Mouse (Mus musculus): ENCODE results near the gene Slc1a6. TPM values are rescaled to one million over a fixed set of nuclear protein-coding genes. Genes with fewer than 3 reads are reported as not detected.

The Slc1a6 gene
- 1.2 and 2.2 TPM in 2 replicates for polyA plus RNA-seq (2015; fragmentation: Nextera tagmentation; extraction: Ambion mirVana)

DNA sequence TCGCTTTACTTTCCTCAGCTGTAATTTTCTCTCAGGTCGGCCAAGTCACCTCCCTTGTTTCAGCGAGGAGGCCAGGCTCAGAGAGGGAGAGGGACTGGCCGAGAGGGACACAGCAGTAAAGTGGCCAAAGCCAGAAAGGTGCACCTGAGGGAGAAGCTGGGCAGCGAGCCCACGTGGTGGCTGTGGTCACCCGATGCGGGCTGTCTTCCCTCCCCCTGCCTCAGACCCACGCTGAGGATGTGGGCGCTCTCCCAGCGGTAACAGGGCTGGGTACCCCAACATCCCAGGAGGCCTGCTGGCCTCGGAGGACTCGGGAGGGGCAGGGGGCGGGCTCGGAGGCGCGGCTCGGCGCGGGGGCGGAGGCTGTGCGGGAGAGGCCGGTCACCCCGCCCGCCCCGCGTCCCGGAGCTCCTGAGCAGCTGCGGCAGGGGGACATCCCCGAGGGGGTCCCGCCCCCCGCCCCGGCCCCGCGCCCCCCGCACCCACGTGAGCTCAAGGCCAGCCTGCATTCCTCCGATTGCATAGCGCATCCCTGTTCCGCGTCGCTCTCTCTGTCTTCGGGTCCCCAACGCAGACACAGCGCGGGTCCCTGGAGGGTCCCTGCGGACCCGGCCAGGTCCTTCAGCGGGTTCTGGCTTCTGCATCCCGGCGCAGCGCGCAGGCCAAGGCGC, at the start of gene Slc1a6:
TSS of gene Slc1a6 (plus strand) at position 516 of the 671 bp plus-strand sequence.
- Histone ChIP-seq H3K4me2 (peak within 1 kb of the TSS; percentile 96), H3K36me3 (ENCODE audit: poor library complexity, severe bottlenecking) (no peaks in the 10 kb centered on the region), H3K4me1 (peaks cover 12% of the 10 kb centered on the region; the same call in 1 of the 2 replicates), H3K27ac (no peak within 1 kb of the TSS), H3K9me3 (replicated peaks) (no peaks in the 10 kb centered on the region), H3K4me3 (peak within 1 kb of the TSS; percentile 57), H3K27me3 (no peaks in the 10 kb centered on the region), H3K9ac (peak within 1 kb of the TSS; percentile 78)
- peak; percentile 89 for ATAC-seq
- under 1% methylated on average over 25 of the region's 54 CpGs for WGBS

DNA sequence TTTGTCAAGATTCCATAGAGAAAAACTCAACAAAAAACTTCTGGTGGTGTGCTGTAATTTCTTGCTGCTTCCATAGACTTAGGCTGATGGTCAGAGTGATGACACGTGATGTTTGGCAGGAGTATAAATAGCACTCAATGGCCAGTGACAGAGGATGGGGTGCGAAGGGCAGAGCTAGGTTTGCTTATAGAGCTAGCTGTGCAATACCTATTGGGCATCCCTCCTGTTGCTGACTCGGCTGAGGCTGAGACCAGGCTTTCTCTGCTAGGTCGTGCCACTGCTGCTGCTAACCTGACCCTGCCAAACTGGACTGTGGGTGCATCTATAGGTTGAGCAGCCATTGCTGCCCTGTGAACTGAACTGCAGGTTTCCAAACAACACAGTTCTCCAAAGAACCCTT, 40.5 kb upstream of the Slc1a6 start:
- no peak overlapping the region for H3K4me3 ChIP-seq
- ATAC-seq: no peak
- no peaks in the 10 kb centered on the region for H3K4me1 ChIP-seq
- WGBS: 83% methylated on average over 4 of the region's 4 CpGs
- no peak overlapping the region for H3K27ac ChIP-seq
- no peaks in the 10 kb centered on the region for H3K36me3 ChIP-seq (ENCODE audit: poor library complexity, severe bottlenecking)
- no peaks in the 10 kb centered on the region for H3K9me3 ChIP-seq (replicated peaks)
- no peak overlapping the region for H3K4me2 ChIP-seq
- peaks cover 3% of the 10 kb centered on the region; the same call in 1 of the 2 replicates for H3K27me3 ChIP-seq
- no peak overlapping the region for H3K9ac ChIP-seq

DNA sequence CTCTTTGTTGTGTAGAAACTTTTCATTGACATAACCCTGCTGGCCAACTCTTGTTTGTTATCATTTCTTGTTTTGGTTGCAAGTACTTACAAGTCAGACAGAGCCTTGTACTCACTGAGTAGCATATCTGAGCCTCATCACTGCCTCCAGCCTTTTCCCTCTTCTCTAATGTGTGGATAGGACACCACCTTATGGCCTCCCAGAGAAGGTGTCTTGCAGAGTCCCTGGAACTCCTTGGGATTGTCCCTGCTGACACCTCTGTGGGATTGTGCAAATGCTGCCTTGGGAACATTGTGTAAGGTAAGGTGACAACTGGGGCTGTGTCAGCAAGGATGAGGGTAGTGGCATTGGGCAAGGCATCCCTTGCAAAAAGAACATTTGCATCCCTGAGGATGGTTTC, 36.6 kb upstream of the Slc1a6 start:
- Histone ChIP-seq H3K27ac (no peak overlapping the region), H3K4me3 (no peak overlapping the region), H3K36me3 (ENCODE audit: poor library complexity, severe bottlenecking) (no peaks in the 10 kb centered on the region), H3K4me2 (no peak overlapping the region), H3K4me1 (peaks cover 9% of the 10 kb centered on the region), H3K9ac (no peak overlapping the region), H3K27me3 (peaks cover 12% of the 10 kb centered on the region; the same call in 1 of the 2 replicates), H3K9me3 (replicated peaks) (no peaks in the 10 kb centered on the region)
- no peak for ATAC-seq

DNA sequence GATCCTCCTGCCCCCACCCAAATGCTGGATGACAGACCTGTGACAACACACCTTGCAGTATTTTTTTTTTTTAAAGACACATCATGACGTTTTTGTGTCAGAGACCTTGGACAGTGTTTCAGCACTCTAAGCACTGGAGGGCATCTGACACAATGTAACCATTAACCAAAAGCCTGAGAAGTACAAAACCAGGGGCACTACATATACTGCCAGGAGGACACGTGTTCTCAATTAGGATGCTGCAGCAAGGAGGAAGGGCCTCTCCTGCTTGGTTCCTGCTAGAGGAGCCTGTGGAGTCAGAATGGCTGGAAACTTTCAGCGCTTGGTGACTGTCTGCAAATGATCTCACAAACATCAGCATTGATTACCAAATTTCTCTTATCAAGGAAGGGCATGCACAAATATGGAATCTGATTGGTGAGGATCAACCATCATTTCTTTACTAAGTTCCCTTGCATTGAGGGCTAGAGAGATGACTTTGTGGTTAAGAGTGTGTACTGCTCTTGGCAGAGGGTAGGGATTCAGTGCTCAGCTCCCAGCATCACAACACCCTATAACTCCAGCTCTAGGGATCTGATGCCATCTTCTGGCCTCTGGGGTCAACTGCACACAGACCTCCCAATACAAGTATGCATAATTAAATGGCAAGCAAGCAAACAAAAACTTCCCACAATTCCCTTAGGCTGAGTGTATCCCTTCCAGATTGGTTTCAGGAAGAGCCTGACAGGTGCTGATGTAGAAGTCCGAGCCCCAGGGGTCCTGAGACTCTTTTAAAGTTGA, 34.7 kb upstream of the Slc1a6 start:
- H3K9me3 ChIP-seq (replicated peaks): no peaks in the 10 kb centered on the region
- no peak for ATAC-seq
- H3K36me3 ChIP-seq (ENCODE audit: poor library complexity, severe bottlenecking): no peaks in the 10 kb centered on the region
- no peak overlapping the region for H3K4me2 ChIP-seq
- H3K9ac ChIP-seq: no peak overlapping the region
- WGBS: 66% methylated on average over 4 of the region's 4 CpGs
- peaks cover 15% of the 10 kb centered on the region; the same call in 1 of the 2 replicates for H3K27me3 ChIP-seq
- no peak overlapping the region for H3K4me3 ChIP-seq
- no peak overlapping the region for H3K27ac ChIP-seq
- peaks cover 9% of the 10 kb centered on the region for H3K4me1 ChIP-seq

DNA sequence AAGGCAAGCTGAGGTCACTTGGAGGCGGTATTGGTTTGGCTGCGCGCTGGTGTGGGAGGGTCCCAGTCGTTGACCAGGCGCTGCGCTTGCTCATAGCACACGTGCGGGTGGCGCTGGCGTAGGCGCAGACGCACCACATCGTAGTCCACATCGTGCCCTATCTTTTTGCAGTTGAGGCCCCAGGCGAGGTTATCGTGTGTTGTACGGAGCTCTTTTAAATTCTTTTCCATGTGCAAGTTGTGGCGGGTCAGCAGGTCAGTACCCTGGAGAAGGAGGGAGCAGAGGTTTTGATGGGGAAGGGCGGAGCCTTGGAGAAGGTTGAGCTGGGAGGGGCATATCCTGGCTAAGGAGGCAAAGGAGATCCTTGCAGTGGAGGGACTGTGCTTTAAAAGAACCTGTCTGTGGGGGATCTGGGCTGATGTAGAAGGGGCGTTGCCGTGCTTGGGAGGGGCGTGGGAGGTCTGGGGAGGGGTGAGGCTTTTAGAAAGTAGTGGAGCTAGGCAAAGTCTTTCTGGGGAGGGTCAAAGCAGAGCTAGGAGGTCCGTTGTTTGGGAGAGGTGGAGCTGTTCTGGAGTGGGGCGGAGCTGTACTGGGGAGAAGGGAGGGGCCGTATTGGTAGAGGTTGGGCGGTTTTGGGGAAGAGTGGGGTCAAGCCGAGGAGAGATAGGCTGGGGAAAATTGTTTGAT, 33.1 kb upstream of the Slc1a6 start:
- H3K9ac ChIP-seq: peak overlapping the region; percentile 40
- peak overlapping the region; percentile 40 for H3K4me3 ChIP-seq
- peak; percentile 81 for ATAC-seq
- peak overlapping the region; percentile 67 for H3K4me2 ChIP-seq
- H3K36me3 ChIP-seq (ENCODE audit: poor library complexity, severe bottlenecking): no peaks in the 10 kb centered on the region
- H3K27me3 ChIP-seq: peaks cover 15% of the 10 kb centered on the region; the same call in 1 of the 2 replicates
- H3K4me1 ChIP-seq: peaks cover 9% of the 10 kb centered on the region
- H3K9me3 ChIP-seq (replicated peaks): no peaks in the 10 kb centered on the region
- H3K27ac ChIP-seq: no peak overlapping the region
- 2% methylated on average over 27 of the region's 27 CpGs for WGBS

DNA sequence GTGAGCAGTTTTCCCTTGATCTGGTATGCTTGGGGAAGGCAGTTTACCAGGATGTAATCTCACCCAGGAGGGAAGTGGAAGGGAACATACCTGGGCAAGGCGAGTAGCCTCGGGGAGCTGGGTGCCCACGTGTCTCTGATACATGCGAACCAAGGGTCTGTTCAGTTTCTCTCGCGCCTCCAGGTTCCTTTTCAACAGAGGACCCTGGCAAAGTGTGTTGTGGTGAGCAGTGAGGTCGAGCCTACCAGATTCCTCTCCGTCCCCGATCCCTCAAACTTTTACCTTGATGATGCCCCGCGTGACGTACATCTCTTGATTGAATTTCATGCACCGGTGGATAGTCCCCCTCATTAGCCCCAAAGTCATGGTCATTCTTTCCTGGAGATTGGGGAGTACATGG, 32.1 kb upstream of the Slc1a6 start:
- H3K27ac ChIP-seq: no peak overlapping the region
- no peak overlapping the region for H3K9ac ChIP-seq
- H3K9me3 ChIP-seq (replicated peaks): no peaks in the 10 kb centered on the region
- peaks cover 9% of the 10 kb centered on the region for H3K4me1 ChIP-seq
- ATAC-seq: no peak
- H3K4me2 ChIP-seq: no peak overlapping the region
- 81% methylated on average over 13 of the region's 13 CpGs for WGBS
- H3K36me3 ChIP-seq (ENCODE audit: poor library complexity, severe bottlenecking): no peaks in the 10 kb centered on the region
- H3K27me3 ChIP-seq: peaks cover 15% of the 10 kb centered on the region; the same call in 1 of the 2 replicates
- H3K4me3 ChIP-seq: no peak overlapping the region

DNA sequence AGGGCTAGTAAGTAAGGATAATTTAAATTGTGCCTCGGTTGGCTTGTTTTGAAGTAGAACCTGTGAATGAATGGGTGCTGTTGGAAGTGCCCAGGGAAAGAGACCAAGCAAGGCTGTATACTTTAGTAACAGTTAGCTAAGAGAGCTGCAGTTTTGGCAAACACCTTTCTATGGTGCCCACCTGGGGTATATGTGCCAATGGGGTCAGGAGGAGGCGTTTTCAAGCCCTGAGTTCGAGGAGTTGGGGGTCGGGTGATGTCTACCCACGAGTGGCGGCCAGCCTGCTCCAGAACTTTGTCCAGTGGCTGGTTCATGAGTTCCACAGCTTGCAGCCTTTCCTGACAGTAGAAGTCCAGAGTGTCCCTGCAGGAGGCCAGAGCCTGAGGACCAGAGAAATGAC, 31.4 kb upstream of the Slc1a6 start:
- no peak overlapping the region for H3K9ac ChIP-seq
- no peak overlapping the region for H3K4me2 ChIP-seq
- peaks cover 12% of the 10 kb centered on the region; the same call in 1 of the 2 replicates for H3K27me3 ChIP-seq
- H3K4me1 ChIP-seq: peaks cover 9% of the 10 kb centered on the region
- no peaks in the 10 kb centered on the region for H3K9me3 ChIP-seq (replicated peaks)
- 94% methylated on average over 6 of the region's 6 CpGs for WGBS
- no peaks in the 10 kb centered on the region for H3K36me3 ChIP-seq (ENCODE audit: poor library complexity, severe bottlenecking)
- no peak overlapping the region for H3K27ac ChIP-seq
- no peak for ATAC-seq
- no peak overlapping the region for H3K4me3 ChIP-seq

DNA sequence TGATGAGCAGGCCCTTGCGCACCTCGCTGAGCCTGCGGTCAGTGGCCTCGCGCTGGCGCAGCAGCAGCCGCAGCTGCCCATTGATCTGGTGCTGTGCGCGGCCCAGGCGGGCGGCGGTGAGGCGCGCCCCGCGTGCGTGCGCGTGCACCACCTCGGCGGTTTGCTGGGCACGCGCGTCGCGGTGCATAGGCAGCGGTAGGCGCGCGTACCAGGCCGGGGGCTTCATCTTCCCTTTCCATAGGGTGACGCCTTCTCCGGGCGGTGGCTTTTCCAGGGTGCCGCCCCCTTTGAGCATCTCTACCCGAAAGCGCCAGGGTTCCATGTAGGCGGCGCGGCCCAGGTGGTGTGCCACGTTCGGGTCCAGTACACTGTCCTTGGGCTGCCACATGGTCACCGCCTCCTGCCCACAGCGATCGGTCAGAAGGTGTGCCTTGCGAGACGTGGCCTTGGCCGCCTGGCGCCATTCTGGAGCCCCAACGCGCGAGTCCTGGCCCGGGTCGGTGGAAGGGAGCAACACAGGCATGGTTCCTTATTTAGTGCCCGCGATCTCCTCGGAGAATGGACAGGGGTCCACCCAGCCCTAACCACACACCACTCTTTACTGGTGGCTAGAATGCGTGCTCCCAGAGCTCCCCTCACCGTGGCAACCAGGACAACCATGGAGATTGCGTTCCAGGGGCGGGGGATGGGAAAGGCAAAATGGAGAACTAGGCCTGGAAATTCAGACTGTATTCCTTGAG, 27.7 kb upstream of the Slc1a6 start, which contains the start of gene Ccdc105:
TSS of gene Ccdc105 (minus strand) at position 614 of the 740 bp plus-strand sequence.
- Histone ChIP-seq H3K4me1 (peaks cover under 1% of the 10 kb centered on the region), H3K9me3 (replicated peaks) (no peaks in the 10 kb centered on the region), H3K4me2 (peak within 1 kb of the TSS; percentile 70), H3K27ac (peak within 1 kb of the TSS; percentile 49), H3K9ac (peak within 1 kb of the TSS; percentile 76), H3K4me3 (peak within 1 kb of the TSS; percentile 50), H3K36me3 (ENCODE audit: poor library complexity, severe bottlenecking) (no peaks in the 10 kb centered on the region), H3K27me3 (0 out of 2 replicates have a peak, but pooled peaks cover 8% of the 10 kb centered on the region)
- WGBS: 1% methylated on average over 60 of the region's 61 CpGs
- ATAC-seq: peak; percentile 97

DNA sequence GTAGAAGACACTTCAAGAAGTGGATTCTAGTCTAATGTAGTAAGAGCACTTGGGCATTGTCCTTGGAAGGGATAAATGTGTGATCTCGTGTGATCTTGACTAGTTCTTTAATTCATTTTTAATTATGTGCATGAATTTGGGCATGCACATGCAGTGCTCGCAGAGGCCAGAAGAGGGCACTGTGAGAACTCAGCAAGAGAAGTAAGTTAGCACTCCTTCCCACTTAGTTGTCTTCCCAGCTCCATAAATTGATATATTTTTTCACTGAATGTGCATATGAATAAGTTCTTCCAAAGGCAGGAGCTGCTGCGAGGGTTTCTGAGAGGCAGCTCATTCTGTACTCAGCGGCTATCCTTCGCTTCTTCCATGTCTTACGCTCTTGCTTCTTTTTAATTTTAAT, 24.3 kb upstream of the Slc1a6 start:
- ATAC-seq: no peak
- no peak overlapping the region for H3K27ac ChIP-seq
- no peaks in the 10 kb centered on the region for H3K27me3 ChIP-seq
- no peaks in the 10 kb centered on the region for H3K4me1 ChIP-seq
- H3K9ac ChIP-seq: no peak overlapping the region
- WGBS: 30% methylated on average over 6 of the region's 6 CpGs
- H3K9me3 ChIP-seq (replicated peaks): no peaks in the 10 kb centered on the region
- H3K4me3 ChIP-seq: no peak overlapping the region
- H3K4me2 ChIP-seq: no peak overlapping the region
- H3K36me3 ChIP-seq (ENCODE audit: poor library complexity, severe bottlenecking): no peaks in the 10 kb centered on the region

DNA sequence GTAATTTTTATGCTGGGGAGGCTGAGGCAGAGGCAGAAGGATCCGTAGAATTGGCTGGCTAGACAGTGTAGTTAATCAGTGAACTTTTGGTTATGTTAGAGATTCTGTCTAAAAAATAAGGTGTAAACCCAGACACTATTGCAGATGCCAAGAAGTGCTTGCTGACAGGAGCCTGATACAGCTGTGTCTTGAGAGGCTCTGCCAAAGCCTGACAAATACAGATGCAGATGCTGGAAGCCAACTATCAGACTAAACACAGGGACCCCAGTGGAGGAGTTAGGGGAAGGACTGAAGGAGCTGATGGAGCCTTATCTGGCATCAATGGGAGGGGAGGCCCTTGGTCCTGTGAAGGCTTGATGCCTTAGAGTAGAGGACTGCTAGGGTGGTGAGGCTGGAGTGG, 14.7 kb upstream of the Slc1a6 start:
- Histone ChIP-seq H3K4me1 (no peaks in the 10 kb centered on the region), H3K9ac (no peak overlapping the region), H3K36me3 (ENCODE audit: poor library complexity, severe bottlenecking) (no peaks in the 10 kb centered on the region), H3K4me2 (no peak overlapping the region), H3K27ac (no peak overlapping the region), H3K27me3 (no peaks in the 10 kb centered on the region), H3K9me3 (replicated peaks) (peaks cover 4% of the 10 kb centered on the region; the same call in 1 of the 2 replicates), H3K4me3 (no peak overlapping the region)
- WGBS: 88% methylated on average over 1 of the region's 1 CpGs
- no peak for ATAC-seq

DNA sequence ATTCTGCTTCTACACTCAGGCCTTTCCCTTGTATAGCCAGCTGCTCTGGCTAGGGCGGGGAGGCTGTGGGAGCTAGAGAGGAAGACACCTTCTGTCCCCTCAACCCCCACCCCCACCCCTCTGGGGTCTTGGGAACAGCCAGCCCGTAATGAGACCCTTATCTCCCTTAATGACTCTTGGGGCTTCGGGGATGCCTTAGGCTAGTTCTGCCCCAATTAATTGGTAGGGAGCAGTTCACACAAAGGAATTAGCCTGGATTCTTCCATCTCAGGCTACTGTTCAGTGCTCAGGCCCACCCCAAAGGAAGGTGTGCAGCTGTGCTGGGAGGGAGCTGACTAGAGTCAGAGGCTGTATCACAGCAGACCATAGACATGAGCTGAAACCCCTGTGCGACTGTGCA, 4.5 kb upstream of the Slc1a6 start:
- no peaks in the 10 kb centered on the region for H3K27me3 ChIP-seq
- H3K4me3 ChIP-seq: no peak overlapping the region
- peaks cover 10% of the 10 kb centered on the region; the same call in 1 of the 2 replicates for H3K4me1 ChIP-seq
- H3K4me2 ChIP-seq: no peak overlapping the region
- H3K36me3 ChIP-seq (ENCODE audit: poor library complexity, severe bottlenecking): no peaks in the 10 kb centered on the region
- WGBS: 30% methylated on average over 4 of the region's 4 CpGs
- no peaks in the 10 kb centered on the region for H3K9me3 ChIP-seq (replicated peaks)
- no peak overlapping the region for H3K27ac ChIP-seq
- no peak overlapping the region for H3K9ac ChIP-seq
- no peak for ATAC-seq
